Mouse (Mus musculus) midbrain, embryonic 11.5 days (tissue): ENCODE results near the gene Fam198b. TPM values are rescaled to one million over a fixed set of nuclear protein-coding genes. Genes with fewer than 3 reads are reported as not detected.

Source experiments
- ATAC-seq: fragments of 200-750 bp; cut with Nextera tagmentation; 2 replicates; pipeline ENCODE4 v1.8.0; 2017; ENCODE audit warnings: moderate TSS enrichment, moderate library complexity; ENCODE audit not compliant: low FRiP score
- DNase-seq: peaks from one replicate; pipeline ENCODE4 v3.0.0; 2015; ENCODE audit warnings: low spot score; ENCODE audit errors: missing footprints
- H3K27ac ChIP-seq: fragments of 300-500 bp; sonication (generic); 2 replicates; pipeline ENCODE4 v1.5.1; 2014; ENCODE audit warnings: low read depth, low read length
- H3K27me3 ChIP-seq: fragments of 300-500 bp; sonication (generic); 2 replicates; pipeline ENCODE4 v1.6.1; 2014; ENCODE audit warnings: mild to moderate bottlenecking, low read length, moderate library complexity, mixed read lengths; ENCODE audit not compliant: control insufficient read depth, insufficient read depth
- H3K36me3 ChIP-seq: fragments of 300-500 bp; sonication (generic); 2 replicates; pipeline ENCODE4 v1.6.1; 2014; ENCODE audit warnings: mild to moderate bottlenecking, low read length, moderate library complexity, mixed read lengths; ENCODE audit not compliant: control insufficient read depth, insufficient read depth
- H3K4me1 ChIP-seq: fragments of 300-500 bp; sonication (generic); 2 replicates; pipeline ENCODE4 v1.6.1; 2014; ENCODE audit warnings: low read length; ENCODE audit not compliant: control insufficient read depth, insufficient read depth
- H3K4me2 ChIP-seq: fragments of 300-500 bp; sonication (generic); 2 replicates; pipeline ENCODE4 v1.6.1; 2014; ENCODE audit warnings: mild to moderate bottlenecking, moderate library complexity
- H3K4me3 ChIP-seq: fragments of 300-500 bp; sonication (generic); 2 replicates; pipeline ENCODE4 v1.5.1; 2014; ENCODE audit warnings: low read depth, low read length
- H3K9ac ChIP-seq: fragments of 300-500 bp; sonication (generic); 2 replicates; pipeline ENCODE4 v1.6.1; 2014; ENCODE audit warnings: low read length
- H3K9me3 ChIP-seq: fragments of 300-500 bp; sonication (generic); 2 replicates; pipeline ENCODE4 v1.6.1; 2016; ENCODE audit warnings: low read length; ENCODE audit not compliant: control insufficient read depth
- WGBS: fragments of 180-500 bp; shearing (Covaris S2); extraction: QIAGEN DNeasy Blood & Tissue Kit; methylation state at CpG from one replicate; pipeline ENCODE4 v1.1.7; 2014; 5-methylcytosine and 5-hydroxymethylcytosine counted together
- polyA plus RNA-seq: library from polyadenylated mRNA; unstranded; fragments of >200 nt; fragmentation: Nextera tagmentation; extraction: Ambion mirVana; gene quantifications from 2 replicates; pipeline ENCODE4 v1.2.1, GENCODE M21; 2014

The Fam198b gene
- polyA plus RNA-seq, 1 experiment from 2014 or later: 0.77 TPM

DNA sequence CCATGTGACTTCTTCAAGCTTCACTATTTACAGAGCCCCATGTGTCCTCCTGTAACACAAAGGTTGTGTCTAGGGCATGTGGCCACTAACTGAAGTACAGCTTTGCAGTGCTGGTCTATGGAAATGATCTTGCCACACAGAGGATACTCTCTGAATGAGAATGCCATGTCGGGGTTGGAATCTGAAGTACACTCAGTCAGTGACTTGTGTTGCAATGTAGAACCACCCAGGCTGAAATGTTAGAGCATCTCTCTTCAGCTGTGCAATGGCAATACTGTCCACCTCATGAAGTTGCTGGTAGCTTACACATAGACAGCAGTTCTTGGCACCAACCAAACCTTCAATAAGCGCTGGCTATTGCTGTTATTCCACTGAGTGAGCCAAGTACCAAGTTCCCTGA is 3.6 kb downstream of the Fam198b start:
- Histone ChIP-seq H3K4me1 (no peaks in the 10 kb centered on the region), H3K9me3 (no peaks in the 10 kb centered on the region), H3K27ac (no peak overlapping the region), H3K9ac (no peak overlapping the region), H3K4me2 (no peak overlapping the region), H3K36me3 (no peaks in the 10 kb centered on the region), H3K27me3 (no peaks in the 10 kb centered on the region), H3K4me3 (no peak overlapping the region)
- ATAC-seq (no peak), DNase-seq (no peak)
- WGBS: 89% methylated on average over 2 of the region's 2 CpGs

DNA sequence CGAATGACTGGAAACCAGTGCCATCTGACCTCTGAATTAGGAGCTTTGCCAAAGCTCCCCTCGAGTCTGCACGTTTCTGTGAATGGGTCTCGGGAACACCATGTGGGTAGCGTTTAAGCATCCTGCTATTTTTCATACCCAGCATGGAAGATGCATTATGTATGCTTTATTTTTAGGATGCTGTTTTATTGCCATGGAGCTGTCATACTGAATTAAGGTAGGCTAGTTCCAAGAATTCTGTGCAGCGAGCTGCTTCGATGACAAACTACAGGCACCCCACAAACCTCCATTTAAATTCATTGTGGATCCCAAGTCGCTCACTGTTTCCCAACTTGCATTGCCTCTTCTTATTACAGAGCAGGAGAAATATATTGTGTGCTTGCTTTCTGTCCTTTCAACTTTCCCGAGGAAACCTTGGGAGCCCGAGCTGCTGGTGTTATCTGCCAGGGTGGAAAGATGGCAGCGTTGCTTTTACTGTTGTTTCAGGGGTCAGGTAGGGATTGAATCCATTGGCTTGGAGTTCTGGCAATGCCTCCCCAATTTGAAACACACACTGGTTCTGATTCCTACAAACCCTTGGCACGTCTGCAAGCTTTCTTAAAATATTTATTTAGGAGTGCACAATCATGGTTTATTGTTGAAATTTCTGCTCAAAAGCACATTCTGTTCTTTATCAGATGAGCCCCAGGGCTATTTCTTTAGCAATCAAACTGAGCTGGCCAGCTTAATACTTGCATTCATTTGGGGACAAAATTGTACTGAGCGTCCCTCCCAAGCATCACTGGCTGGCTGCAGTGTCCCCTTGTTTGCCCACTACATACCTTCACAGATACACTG is 13.4 kb downstream of the Fam198b start:
- Histone ChIP-seq H3K9ac (no peak overlapping the region), H3K27me3 (no peaks in the 10 kb centered on the region), H3K9me3 (no peaks in the 10 kb centered on the region), H3K4me3 (no peak overlapping the region), H3K4me2 (no peak overlapping the region), H3K36me3 (no peaks in the 10 kb centered on the region), H3K27ac (no peak overlapping the region), H3K4me1 (no peaks in the 10 kb centered on the region)
- WGBS: 78% methylated on average over 13 of the region's 13 CpGs
- DNase-seq (no peak), ATAC-seq (no peak)

DNA sequence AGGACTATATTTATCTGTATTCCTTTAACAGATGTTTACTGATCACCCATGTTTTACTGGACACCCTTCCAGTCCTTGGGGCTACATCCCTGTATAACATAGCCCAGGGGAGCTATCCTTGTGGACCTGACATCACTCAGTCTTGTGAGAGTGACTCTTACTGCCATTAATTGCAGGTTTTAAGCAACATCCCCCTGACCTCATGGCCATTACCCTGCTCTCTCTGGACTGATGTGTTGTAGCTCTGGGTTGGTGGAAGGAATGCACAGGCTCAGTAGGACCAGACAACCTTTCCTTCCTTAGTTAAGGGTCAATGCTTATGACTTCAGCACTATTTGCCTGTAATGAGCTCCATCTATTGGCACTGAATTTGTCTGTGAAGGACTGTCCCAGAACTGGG is 14.2 kb downstream of the Fam198b start:
- Histone ChIP-seq H3K9me3 (no peaks in the 10 kb centered on the region), H3K9ac (no peak overlapping the region), H3K4me1 (no peaks in the 10 kb centered on the region), H3K27ac (no peak overlapping the region), H3K4me2 (no peak overlapping the region), H3K36me3 (no peaks in the 10 kb centered on the region), H3K4me3 (no peak overlapping the region), H3K27me3 (no peaks in the 10 kb centered on the region)
- no peak for DNase-seq
- no peak for ATAC-seq

DNA sequence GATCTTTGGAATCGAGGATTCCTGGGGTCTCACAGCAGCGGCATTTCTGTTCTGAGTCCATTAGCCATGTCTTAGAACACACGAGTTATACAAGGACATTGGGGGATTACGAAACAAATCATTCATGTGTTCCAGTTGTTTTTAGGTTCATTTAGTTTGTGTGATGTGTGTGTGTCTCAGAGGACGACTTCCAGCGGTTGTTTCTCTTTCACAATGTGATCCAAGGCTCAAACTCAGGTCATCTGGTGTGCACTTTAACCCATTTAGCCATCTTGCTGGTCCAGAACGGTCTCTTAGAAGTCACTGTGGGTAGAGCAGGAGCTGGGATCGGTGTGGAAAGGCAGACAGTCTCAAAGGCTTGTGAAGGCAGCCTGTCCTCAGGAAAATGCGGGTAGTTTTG is 15.6 kb downstream of the Fam198b start:
- Histone ChIP-seq H3K4me1 (no peaks in the 10 kb centered on the region), H3K9ac (no peak overlapping the region), H3K9me3 (no peaks in the 10 kb centered on the region), H3K27me3 (no peaks in the 10 kb centered on the region), H3K4me3 (no peak overlapping the region), H3K4me2 (no peak overlapping the region), H3K36me3 (no peaks in the 10 kb centered on the region), H3K27ac (no peak overlapping the region)
- 84% methylated on average over 9 of the region's 9 CpGs for WGBS
- ATAC-seq (no peak), DNase-seq (no peak)

DNA sequence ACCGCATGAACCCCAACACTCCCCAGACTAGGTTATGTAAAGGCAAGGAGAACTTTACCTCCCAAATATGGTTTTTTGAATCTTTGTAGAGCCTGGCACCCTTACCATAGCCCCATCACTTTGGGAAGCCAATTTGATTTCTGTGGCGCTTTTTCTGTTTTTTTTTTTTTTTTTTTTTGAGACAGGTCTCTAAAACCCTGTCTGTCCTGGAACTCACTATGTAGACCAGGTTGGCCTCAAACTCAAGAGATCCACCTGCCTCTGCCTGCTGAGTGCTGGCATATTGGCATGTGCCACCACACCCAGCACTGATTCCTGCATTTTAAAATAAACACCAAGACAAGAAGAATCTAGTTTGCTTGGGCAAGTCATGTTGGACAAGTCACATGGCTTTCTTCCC is 16.2 kb downstream of the Fam198b start:
- Histone ChIP-seq H3K27ac (no peak overlapping the region), H3K9ac (no peak overlapping the region), H3K27me3 (no peaks in the 10 kb centered on the region), H3K4me2 (no peak overlapping the region), H3K36me3 (no peaks in the 10 kb centered on the region), H3K4me3 (no peak overlapping the region), H3K9me3 (no peaks in the 10 kb centered on the region), H3K4me1 (no peaks in the 10 kb centered on the region)
- no peak for ATAC-seq
- no peak for DNase-seq
- WGBS: 97% methylated on average over 2 of the region's 2 CpGs

DNA sequence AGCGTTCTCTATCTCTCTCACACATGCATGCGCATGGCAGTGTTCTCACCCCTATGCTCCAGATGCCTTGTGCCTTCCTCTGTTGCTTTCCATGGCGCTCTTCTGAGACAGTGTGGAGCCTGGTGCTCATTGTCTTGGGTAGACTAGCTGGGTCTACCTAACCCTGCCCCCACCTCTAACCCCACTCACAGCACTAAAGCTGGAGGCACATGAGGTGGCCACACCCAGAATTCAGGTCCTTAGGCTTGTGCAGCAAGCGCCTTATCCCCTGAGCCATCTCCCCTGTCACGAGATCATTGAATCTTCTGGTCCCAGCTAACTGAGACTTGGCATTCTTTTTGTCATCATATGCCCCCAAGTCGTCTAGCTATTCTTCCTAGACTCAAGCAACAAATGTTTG is 17.0 kb downstream of the Fam198b start:
- no peak overlapping the region for H3K4me2 ChIP-seq
- H3K27ac ChIP-seq: no peak overlapping the region
- H3K9ac ChIP-seq: no peak overlapping the region
- no peaks in the 10 kb centered on the region for H3K9me3 ChIP-seq
- ATAC-seq: no peak
- no peaks in the 10 kb centered on the region for H3K27me3 ChIP-seq
- H3K4me1 ChIP-seq: no peaks in the 10 kb centered on the region
- no peak overlapping the region for H3K4me3 ChIP-seq
- DNase-seq: no peak
- H3K36me3 ChIP-seq: no peaks in the 10 kb centered on the region
- 86% methylated on average over 6 of the region's 6 CpGs for WGBS

DNA sequence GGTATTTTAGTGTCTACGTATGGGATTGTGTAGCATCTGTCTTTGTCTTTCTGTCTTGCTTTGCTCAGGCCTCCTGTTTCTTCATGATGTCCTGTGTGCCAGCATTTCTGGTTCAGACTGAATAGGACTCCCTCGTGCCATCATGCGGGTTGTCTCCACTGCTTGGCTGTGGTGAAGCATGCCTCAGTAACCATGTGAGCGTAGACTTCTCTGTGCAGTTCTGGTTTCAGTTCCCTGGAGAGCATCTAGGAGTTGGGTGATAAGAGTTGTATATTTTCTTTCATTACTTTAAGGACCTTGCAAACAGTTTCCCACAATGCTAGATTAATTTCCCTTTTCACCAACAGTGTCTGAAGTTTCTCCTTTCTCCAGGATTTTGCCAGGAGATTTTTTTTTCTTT is 17.4 kb downstream of the Fam198b start:
- DNase-seq (no peak), ATAC-seq (no peak)
- no peak overlapping the region for H3K4me2 ChIP-seq
- no peaks in the 10 kb centered on the region for H3K9me3 ChIP-seq
- no peaks in the 10 kb centered on the region for H3K27me3 ChIP-seq
- H3K27ac ChIP-seq: no peak overlapping the region
- no peaks in the 10 kb centered on the region for H3K36me3 ChIP-seq
- WGBS: 91% methylated on average over 4 of the region's 4 CpGs
- H3K4me1 ChIP-seq: no peaks in the 10 kb centered on the region
- H3K9ac ChIP-seq: no peak overlapping the region
- H3K4me3 ChIP-seq: no peak overlapping the region

DNA sequence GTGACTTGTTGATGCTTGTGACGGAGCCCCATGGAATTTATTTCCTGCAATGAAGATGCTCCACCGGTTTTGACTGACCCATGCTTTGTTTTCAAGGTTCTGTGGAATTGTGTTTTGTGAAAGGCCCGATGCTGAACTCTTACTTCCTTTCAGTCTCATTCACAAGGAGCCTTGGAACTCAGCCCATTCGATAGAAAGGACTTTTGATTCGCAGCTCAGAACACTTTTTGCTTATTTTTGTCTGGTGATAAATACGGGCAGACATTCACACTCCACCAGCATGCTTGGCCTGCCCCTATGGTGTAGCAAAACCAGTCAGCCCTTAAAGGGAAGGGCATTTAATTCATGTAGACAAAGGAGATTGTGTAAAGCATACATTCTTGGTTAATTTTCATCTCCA is 19.5 kb downstream of the Fam198b start:
- Histone ChIP-seq H3K36me3 (no peaks in the 10 kb centered on the region), H3K27me3 (no peaks in the 10 kb centered on the region), H3K9ac (no peak overlapping the region), H3K4me1 (no peaks in the 10 kb centered on the region), H3K9me3 (no peaks in the 10 kb centered on the region), H3K27ac (no peak overlapping the region), H3K4me2 (no peak overlapping the region), H3K4me3 (no peak overlapping the region)
- WGBS: 66% methylated on average over 6 of the region's 6 CpGs
- DNase-seq (no peak), ATAC-seq (no peak)

DNA sequence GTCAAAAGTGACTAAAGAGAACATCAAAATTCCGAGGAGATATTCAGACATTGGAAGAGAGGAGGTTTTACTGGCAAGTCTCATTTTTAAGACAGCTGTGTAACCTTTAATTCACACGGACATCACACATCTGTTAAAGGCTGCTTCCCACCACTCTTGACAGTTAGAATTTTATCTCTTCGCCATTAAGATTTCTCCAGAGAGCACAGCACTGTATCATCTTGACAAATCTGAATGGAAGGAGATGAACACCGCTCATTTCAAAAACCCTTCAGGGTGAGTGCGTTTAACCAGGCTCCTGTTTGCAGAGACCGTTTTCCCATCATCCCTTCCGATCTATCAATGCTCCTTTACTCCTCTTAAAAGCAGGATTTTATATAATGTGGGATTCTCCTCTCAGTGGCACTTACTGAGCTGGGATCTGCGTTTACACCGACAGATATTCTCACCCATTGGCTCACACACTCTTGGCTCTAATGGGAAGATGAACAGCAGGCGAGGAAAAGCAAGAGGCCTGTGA is 20.0 kb downstream of the Fam198b start:
- no peaks in the 10 kb centered on the region for H3K9me3 ChIP-seq
- H3K4me1 ChIP-seq: no peaks in the 10 kb centered on the region
- WGBS: 86% methylated on average over 10 of the region's 10 CpGs
- no peaks in the 10 kb centered on the region for H3K36me3 ChIP-seq
- H3K4me3 ChIP-seq: no peak overlapping the region
- no peak overlapping the region for H3K4me2 ChIP-seq
- H3K27me3 ChIP-seq: no peaks in the 10 kb centered on the region
- no peak overlapping the region for H3K9ac ChIP-seq
- ATAC-seq: no peak
- DNase-seq: no peak
- H3K27ac ChIP-seq: no peak overlapping the region
